Mouse (Mus musculus): ENCODE measurements at regions not wholly inside any gene's neighbourhood (a gene's known extent, or its start where the extent isn't known, plus 50 kb on each side); places are given as distances from the start of the nearest gene placed in this dataset.

DNA sequence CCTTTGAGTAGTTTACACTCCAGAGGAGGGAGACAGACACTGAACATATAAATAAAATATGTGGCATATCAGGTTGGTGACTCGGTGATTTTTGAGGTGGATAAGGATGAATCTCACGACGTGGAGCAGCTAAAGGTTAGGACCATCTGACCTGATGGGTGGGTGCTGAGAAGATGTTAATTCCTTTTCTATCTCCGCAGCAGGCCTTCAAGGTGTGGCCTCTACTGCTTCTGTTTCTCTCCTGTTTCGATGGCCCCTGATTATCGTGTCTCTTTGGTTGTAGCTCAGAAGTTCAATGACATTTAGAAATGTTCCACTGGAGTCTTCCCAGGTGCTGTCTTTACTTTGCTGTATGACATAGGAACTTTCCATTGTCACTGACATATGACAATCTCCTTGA, 91.3 kb upstream of the Zeb2 start:
- TF ChIP-seq CTCF (conservative IDR thresholded peaks at IDR 0.05; ENCODE audit: insufficient read depth, insufficient read length, low read depth, low read length) (no peak), POLR2A (IDR thresholded peaks at IDR 0.05; ENCODE audit: low read depth, low read length) (no peak)

Data from kidney, adult 2 months (tissue).